Mouse (Mus musculus): ENCODE data around the gene Hoxc5. TPM values are rescaled to one million over a fixed set of nuclear protein-coding genes. Genes with fewer than 3 reads are reported as not detected.

The Hoxc5 gene
- polyA plus RNA-seq, 1 experiment = 7.6 TPM

- Histone ChIP-seq H3K4me1 (ENCODE audit: control insufficient read depth, insufficient read depth, low read length) (no peaks in the 10 kb centered on the region), H3K27ac (ENCODE audit: insufficient read depth, low read length) (no peak overlapping the region; the same call in 1 of the 2 replicates), H3K4me3 (ENCODE audit: insufficient read depth, low read length) (peak overlapping the region; percentile 35)
- TF ChIP-seq CTCF (IDR thresholded peaks at IDR 0.05; ENCODE audit: borderline replicate concordance, insufficient read depth, low read length) = peak; percentile 89
- TF ChIP-seq POLR2A (IDR thresholded peaks at IDR 0.05; ENCODE audit: low read depth, low read length) = no peak
Observed at GRCm38 (mm10) chr15:102965892-102966775, 1.1 kb upstream of the Hoxc5 start.

- Histone ChIP-seq H3K4me3 (ENCODE audit: insufficient read depth, low read length) (peak within 1 kb of the TSS; percentile 35), H3K27ac (ENCODE audit: insufficient read depth, low read length) (no peak within 1 kb of the TSS; the same call in 1 of the 2 replicates)
Observed at GRCm38 (mm10) chr15:102966776-102967311, 399 bp upstream of the Hoxc5 start, which contains the start of gene Hoxc10. TSS of gene Hoxc10 (plus strand) at chr15:102966796.

DNA sequence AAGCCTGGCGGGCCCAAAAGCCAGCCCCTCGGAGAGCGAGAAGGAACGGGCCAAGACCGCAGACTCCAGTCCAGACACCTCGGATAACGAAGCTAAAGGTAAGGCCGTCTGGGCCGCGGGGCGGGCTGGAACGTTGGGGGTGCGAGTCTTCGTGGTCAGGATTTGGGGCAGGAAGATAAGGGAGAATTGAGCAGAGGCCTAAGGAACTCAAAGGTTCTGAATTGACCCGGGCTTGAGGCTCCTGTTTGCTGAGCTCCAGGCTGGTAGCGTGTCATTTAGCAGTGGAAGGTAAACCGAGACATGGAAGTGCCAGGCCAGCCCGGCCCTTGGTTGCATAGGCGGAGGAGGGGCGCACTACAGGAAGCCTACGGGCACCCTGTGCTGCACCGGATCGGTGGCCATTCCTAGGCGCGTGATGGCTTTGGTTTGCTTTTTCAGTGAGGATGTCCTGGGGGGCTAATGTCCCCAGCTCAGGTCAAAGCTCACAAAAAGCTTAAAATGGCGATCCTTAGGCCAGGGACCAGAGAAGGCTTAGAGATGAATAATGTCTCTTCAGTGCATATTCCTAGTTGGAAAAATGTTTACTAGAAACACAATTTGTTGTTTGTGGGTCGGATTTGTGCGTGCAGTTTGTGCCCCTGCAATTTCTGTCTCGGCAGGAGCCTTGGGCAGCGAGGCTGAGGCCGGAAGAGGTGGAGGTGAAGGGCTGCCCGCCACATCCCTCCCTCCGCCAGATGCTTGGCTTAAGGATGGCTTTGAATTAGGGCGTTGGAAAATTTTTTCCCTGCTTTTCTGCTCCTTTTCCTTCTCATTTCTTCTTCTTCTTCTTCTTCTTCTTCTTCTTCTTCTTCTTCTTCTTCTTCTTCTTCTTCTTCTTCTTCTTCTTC lies 511 bp downstream of the Hoxc5 start:
- Histone ChIP-seq H3K4me1 (ENCODE audit: control insufficient read depth, insufficient read depth, low read length) (no peaks in the 10 kb centered on the region), H3K4me3 (ENCODE audit: insufficient read depth, low read length) (peak overlapping the region; percentile 35), H3K27ac (ENCODE audit: insufficient read depth, low read length) (no peak overlapping the region)
- TF ChIP-seq POLR2A (IDR thresholded peaks at IDR 0.05; ENCODE audit: low read depth, low read length) (no peak), CTCF (IDR thresholded peaks at IDR 0.05; ENCODE audit: borderline replicate concordance, insufficient read depth, low read length) (no peak)

More at GRCm38 (mm10) chr15:102966776-102967311, 399 bp upstream of the Hoxc5 start, which contains the start of gene Hoxc10:
- TF ChIP-seq POLR2A (IDR thresholded peaks at IDR 0.05; ENCODE audit: low read depth, low read length) (0 out of 2 replicates have a peak, but pooled peaks have one; percentile 28), CTCF (IDR thresholded peaks at IDR 0.05; ENCODE audit: borderline replicate concordance, insufficient read depth, low read length) (no peak)
- no peaks in the 10 kb centered on the region for H3K4me1 ChIP-seq (ENCODE audit: control insufficient read depth, insufficient read depth, low read length)

GRCm38 (mm10) chr15:102969296-102969695 lies 2.1 kb downstream of the Hoxc5 start:
- Histone ChIP-seq H3K4me1 (ENCODE audit: control insufficient read depth, insufficient read depth, low read length) (no peaks in the 10 kb centered on the region), H3K4me3 (ENCODE audit: insufficient read depth, low read length) (peak overlapping the region; percentile 35; the same call in 1 of the 2 replicates), H3K27ac (ENCODE audit: insufficient read depth, low read length) (no peak overlapping the region)
- TF ChIP-seq POLR2A (IDR thresholded peaks at IDR 0.05; ENCODE audit: low read depth, low read length) (no peak), CTCF (IDR thresholded peaks at IDR 0.05; ENCODE audit: borderline replicate concordance, insufficient read depth, low read length) (no peak)

DNA sequence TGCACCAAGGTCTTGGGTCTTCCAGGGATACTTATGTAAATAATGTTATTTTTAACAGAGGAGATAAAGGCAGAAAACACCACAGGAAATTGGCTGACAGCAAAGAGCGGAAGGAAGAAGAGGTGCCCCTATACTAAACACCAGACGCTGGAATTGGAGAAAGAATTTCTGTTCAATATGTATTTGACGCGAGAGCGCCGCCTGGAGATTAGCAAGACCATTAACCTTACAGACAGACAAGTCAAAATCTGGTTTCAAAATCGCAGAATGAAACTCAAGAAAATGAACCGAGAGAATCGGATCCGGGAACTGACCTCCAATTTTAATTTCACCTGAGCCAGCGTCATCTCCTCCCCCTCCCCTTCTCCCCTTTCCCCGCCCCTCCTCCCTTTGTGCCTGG lies 3.5 kb downstream of the Hoxc5 start:
- Histone ChIP-seq H3K4me1 (ENCODE audit: control insufficient read depth, insufficient read depth, low read length) (no peaks in the 10 kb centered on the region), H3K4me3 (ENCODE audit: insufficient read depth, low read length) (no peak overlapping the region), H3K27ac (ENCODE audit: insufficient read depth, low read length) (no peak overlapping the region)
- TF ChIP-seq POLR2A (IDR thresholded peaks at IDR 0.05; ENCODE audit: low read depth, low read length) = no peak
- TF ChIP-seq CTCF (IDR thresholded peaks at IDR 0.05; ENCODE audit: borderline replicate concordance, insufficient read depth, low read length) = no peak

- TF ChIP-seq CTCF (IDR thresholded peaks at IDR 0.05; ENCODE audit: borderline replicate concordance, insufficient read depth, low read length) = no peak
- no peak for TF ChIP-seq POLR2A (IDR thresholded peaks at IDR 0.05; ENCODE audit: low read depth, low read length)
- Histone ChIP-seq H3K4me1 (ENCODE audit: control insufficient read depth, insufficient read depth, low read length) (no peaks in the 10 kb centered on the region), H3K4me3 (ENCODE audit: insufficient read depth, low read length) (peak overlapping the region; percentile 40), H3K27ac (ENCODE audit: insufficient read depth, low read length) (peak overlapping the region; percentile 36)
Observed at GRCm38 (mm10) chr15:102972254-102972653, 5.0 kb downstream of the Hoxc5 start.

GRCm38 (mm10) chr15:102972753-102973152 lies 5.5 kb downstream of the Hoxc5 start:
- H3K27ac ChIP-seq (ENCODE audit: insufficient read depth, low read length) = peak overlapping the region; percentile 36
- peak overlapping the region; percentile 40 for H3K4me3 ChIP-seq (ENCODE audit: insufficient read depth, low read length)
- TF ChIP-seq CTCF (IDR thresholded peaks at IDR 0.05; ENCODE audit: borderline replicate concordance, insufficient read depth, low read length) (no peak), POLR2A (IDR thresholded peaks at IDR 0.05; ENCODE audit: low read depth, low read length) (no peak)
- no peaks in the 10 kb centered on the region for H3K4me1 ChIP-seq (ENCODE audit: control insufficient read depth, insufficient read depth, low read length)

- no peak for TF ChIP-seq POLR2A (IDR thresholded peaks at IDR 0.05; ENCODE audit: low read depth, low read length)
- H3K4me3 ChIP-seq (ENCODE audit: insufficient read depth, low read length) = no peak overlapping the region
- H3K4me1 ChIP-seq (ENCODE audit: control insufficient read depth, insufficient read depth, low read length) = no peaks in the 10 kb centered on the region
- no peak overlapping the region for H3K27ac ChIP-seq (ENCODE audit: insufficient read depth, low read length)
Observed at GRCm38 (mm10) chr15:102975034-102975433, 7.8 kb downstream of the Hoxc5 start.

GRCm38 (mm10) chr15:102975688-102976111 lies 8.5 kb downstream of the Hoxc5 start:
- Histone ChIP-seq H3K4me3 (ENCODE audit: insufficient read depth, low read length) (peak overlapping the region; percentile 8), H3K4me1 (ENCODE audit: control insufficient read depth, insufficient read depth, low read length) (no peaks in the 10 kb centered on the region), H3K27ac (ENCODE audit: insufficient read depth, low read length) (peak overlapping the region; percentile 3; the same call in 1 of the 2 replicates)
- TF ChIP-seq CTCF (IDR thresholded peaks at IDR 0.05; ENCODE audit: borderline replicate concordance, insufficient read depth, low read length) (no peak), POLR2A (IDR thresholded peaks at IDR 0.05; ENCODE audit: low read depth, low read length) (no peak)
